Mouse (Mus musculus) heart, postnatal 0 days (tissue): ENCODE measurements around the gene Immp2l.

Experiments used
- CTCF ChIP-seq: IDR thresholded peaks from 2 replicates; pipeline ENCODE4 v1.5.1; 2016; ENCODE audit warnings: antibody characterized with exemption, control low read depth, low read depth
- EP300 ChIP-seq: IDR thresholded peaks from 2 replicates; pipeline ENCODE4 v1.6.1; 2016; ENCODE audit warnings: antibody characterized with exemption, low read depth

GRCm38 (mm10) chr12:41425101-41425679 lies 401.3 kb downstream of the Immp2l start:
- no peak for TF ChIP-seq EP300
- TF ChIP-seq CTCF: no peak
